Mouse (Mus musculus): ENCODE measurements around the gene Tsen2. TPM values are rescaled to one million over a fixed set of nuclear protein-coding genes. Genes with fewer than 3 reads are reported as not detected.

Tsen2 gene
- polyA plus RNA-seq, 1 experiment from 2014 or later: 32.7 TPM

- DNase-seq (ENCODE audit: low spot score, missing footprints): peak; percentile 99
- no peak within 1 kb of the TSS for H3K27ac ChIP-seq (ENCODE audit: low read depth, low read length)
- no peaks in the 10 kb centered on the region for H3K4me1 ChIP-seq (ENCODE audit: control insufficient read depth, insufficient read depth, low read length)
- peak; percentile 95 for ATAC-seq (ENCODE audit: low FRiP score)
- H3K36me3 ChIP-seq (ENCODE audit: control insufficient read depth, insufficient read depth, low read length): no peaks in the 10 kb centered on the region
- peak within 1 kb of the TSS; percentile 62 for H3K4me3 ChIP-seq (ENCODE audit: low read depth, low read length)
- peak within 1 kb of the TSS; percentile 70 for H3K9ac ChIP-seq (ENCODE audit: low read length)
- peak within 1 kb of the TSS; percentile 64 for H3K4me2 ChIP-seq
- H3K27me3 ChIP-seq (ENCODE audit: control insufficient read depth, insufficient read depth, low read length): no peaks in the 10 kb centered on the region
- no peaks in the 10 kb centered on the region for H3K9me3 ChIP-seq (ENCODE audit: control insufficient read depth, low read length)
- WGBS: under 1% methylated on average over 57 of the region's 61 CpGs
Measured at GRCm38 (mm10) chr6:115601715-115602523, 57.5 kb downstream of the Tsen2 start, which contains the start of gene Mkrn2. Gene Mkrn2 (plus strand): TSS chr6:115601902.

- ATAC-seq (ENCODE audit: low FRiP score): no peak
- 90% methylated on average over 1 of the region's 1 CpGs for WGBS
- H3K27me3 ChIP-seq (ENCODE audit: control insufficient read depth, insufficient read depth, low read length): no peaks in the 10 kb centered on the region
- H3K4me2 ChIP-seq: no peak overlapping the region
- no peaks in the 10 kb centered on the region for H3K9me3 ChIP-seq (ENCODE audit: control insufficient read depth, low read length)
- no peak for DNase-seq (ENCODE audit: low spot score, missing footprints)
- no peaks in the 10 kb centered on the region for H3K4me1 ChIP-seq (ENCODE audit: control insufficient read depth, insufficient read depth, low read length)
- no peak overlapping the region for H3K9ac ChIP-seq (ENCODE audit: low read length)
- no peak overlapping the region for H3K4me3 ChIP-seq (ENCODE audit: low read depth, low read length)
- H3K36me3 ChIP-seq (ENCODE audit: control insufficient read depth, insufficient read depth, low read length): 0 out of 2 replicates have a peak, but pooled peaks cover 3% of the 10 kb centered on the region
- no peak overlapping the region for H3K27ac ChIP-seq (ENCODE audit: low read depth, low read length)
Measured at GRCm38 (mm10) chr6:115606461-115606860, 62.0 kb downstream of the Tsen2 start.

- DNase-seq (ENCODE audit: low spot score, missing footprints): no peak
- no peak for ATAC-seq (ENCODE audit: low FRiP score)
- WGBS: 85% methylated on average over 4 of the region's 4 CpGs
- H3K4me1 ChIP-seq (ENCODE audit: control insufficient read depth, insufficient read depth, low read length): no peaks in the 10 kb centered on the region
- 0 out of 2 replicates have a peak, but pooled peaks cover 3% of the 10 kb centered on the region for H3K36me3 ChIP-seq (ENCODE audit: control insufficient read depth, insufficient read depth, low read length)
- no peaks in the 10 kb centered on the region for H3K9me3 ChIP-seq (ENCODE audit: control insufficient read depth, low read length)
- H3K4me2 ChIP-seq: no peak overlapping the region
- H3K27me3 ChIP-seq (ENCODE audit: control insufficient read depth, insufficient read depth, low read length): no peaks in the 10 kb centered on the region
- H3K4me3 ChIP-seq (ENCODE audit: low read depth, low read length): no peak overlapping the region
- H3K27ac ChIP-seq (ENCODE audit: low read depth, low read length): no peak overlapping the region
- H3K9ac ChIP-seq (ENCODE audit: low read length): no peak overlapping the region
Measured at GRCm38 (mm10) chr6:115607429-115607828, 63.0 kb downstream of the Tsen2 start.

GRCm38 (mm10) chr6:115609121-115609520, 64.7 kb downstream of the Tsen2 start:
- 0 out of 2 replicates have a peak, but pooled peaks cover 5% of the 10 kb centered on the region for H3K36me3 ChIP-seq (ENCODE audit: control insufficient read depth, insufficient read depth, low read length)
- WGBS: 60% methylated on average over 3 of the region's 3 CpGs
- H3K27me3 ChIP-seq (ENCODE audit: control insufficient read depth, insufficient read depth, low read length): no peaks in the 10 kb centered on the region
- no peak for DNase-seq (ENCODE audit: low spot score, missing footprints)
- H3K4me2 ChIP-seq: no peak overlapping the region
- H3K4me1 ChIP-seq (ENCODE audit: control insufficient read depth, insufficient read depth, low read length): no peaks in the 10 kb centered on the region
- no peaks in the 10 kb centered on the region for H3K9me3 ChIP-seq (ENCODE audit: control insufficient read depth, low read length)
- H3K4me3 ChIP-seq (ENCODE audit: low read depth, low read length): no peak overlapping the region
- H3K9ac ChIP-seq (ENCODE audit: low read length): no peak overlapping the region
- no peak for ATAC-seq (ENCODE audit: low FRiP score)
- H3K27ac ChIP-seq (ENCODE audit: low read depth, low read length): no peak overlapping the region

- Histone ChIP-seq H3K27me3 (ENCODE audit: control insufficient read depth, insufficient read depth, low read length) (no peaks in the 10 kb centered on the region), H3K36me3 (ENCODE audit: control insufficient read depth, insufficient read depth, low read length) (0 out of 2 replicates have a peak, but pooled peaks cover 10% of the 10 kb centered on the region), H3K4me3 (ENCODE audit: low read depth, low read length) (no peak overlapping the region), H3K9me3 (ENCODE audit: control insufficient read depth, low read length) (no peaks in the 10 kb centered on the region), H3K27ac (ENCODE audit: low read depth, low read length) (no peak overlapping the region), H3K4me2 (no peak overlapping the region), H3K9ac (ENCODE audit: low read length) (no peak overlapping the region), H3K4me1 (ENCODE audit: control insufficient read depth, insufficient read depth, low read length) (no peaks in the 10 kb centered on the region)
- ATAC-seq (ENCODE audit: low FRiP score) (no peak), DNase-seq (ENCODE audit: low spot score, missing footprints) (no peak)
- WGBS: 94% methylated on average over 5 of the region's 5 CpGs
Measured at GRCm38 (mm10) chr6:115610301-115610700, 65.8 kb downstream of the Tsen2 start.

- Histone ChIP-seq H3K36me3 (ENCODE audit: control insufficient read depth, insufficient read depth, low read length) (peaks cover 28% of the 10 kb centered on the region; the same call in 1 of the 2 replicates), H3K4me3 (ENCODE audit: low read depth, low read length) (no peak overlapping the region), H3K9ac (ENCODE audit: low read length) (no peak overlapping the region), H3K27me3 (ENCODE audit: control insufficient read depth, insufficient read depth, low read length) (no peaks in the 10 kb centered on the region), H3K9me3 (ENCODE audit: control insufficient read depth, low read length) (no peaks in the 10 kb centered on the region), H3K4me2 (no peak overlapping the region), H3K4me1 (ENCODE audit: control insufficient read depth, insufficient read depth, low read length) (no peaks in the 10 kb centered on the region), H3K27ac (ENCODE audit: low read depth, low read length) (no peak overlapping the region)
- ATAC-seq (ENCODE audit: low FRiP score): no peak
- DNase-seq (ENCODE audit: low spot score, missing footprints): no peak
Measured at GRCm38 (mm10) chr6:115613793-115614192, 69.3 kb downstream of the Tsen2 start.

GRCm38 (mm10) chr6:115615983-115616382, 71.5 kb downstream of the Tsen2 start:
- no peaks in the 10 kb centered on the region for H3K4me1 ChIP-seq (ENCODE audit: control insufficient read depth, insufficient read depth, low read length)
- no peaks in the 10 kb centered on the region for H3K27me3 ChIP-seq (ENCODE audit: control insufficient read depth, insufficient read depth, low read length)
- WGBS: 94% methylated on average over 3 of the region's 3 CpGs
- no peak overlapping the region for H3K4me3 ChIP-seq (ENCODE audit: low read depth, low read length)
- H3K4me2 ChIP-seq: no peak overlapping the region
- no peaks in the 10 kb centered on the region for H3K9me3 ChIP-seq (ENCODE audit: control insufficient read depth, low read length)
- DNase-seq (ENCODE audit: low spot score, missing footprints): peak; percentile 86
- no peak for ATAC-seq (ENCODE audit: low FRiP score)
- H3K27ac ChIP-seq (ENCODE audit: low read depth, low read length): no peak overlapping the region
- H3K9ac ChIP-seq (ENCODE audit: low read length): no peak overlapping the region
- H3K36me3 ChIP-seq (ENCODE audit: control insufficient read depth, insufficient read depth, low read length): peaks cover 43% of the 10 kb centered on the region

- Histone ChIP-seq H3K9ac (ENCODE audit: low read length) (no peak overlapping the region), H3K4me1 (ENCODE audit: control insufficient read depth, insufficient read depth, low read length) (no peaks in the 10 kb centered on the region), H3K4me3 (ENCODE audit: low read depth, low read length) (no peak overlapping the region), H3K9me3 (ENCODE audit: control insufficient read depth, low read length) (no peaks in the 10 kb centered on the region), H3K4me2 (no peak overlapping the region), H3K27ac (ENCODE audit: low read depth, low read length) (no peak overlapping the region), H3K36me3 (ENCODE audit: control insufficient read depth, insufficient read depth, low read length) (peaks cover 52% of the 10 kb centered on the region), H3K27me3 (ENCODE audit: control insufficient read depth, insufficient read depth, low read length) (no peaks in the 10 kb centered on the region)
- WGBS: 93% methylated on average over 10 of the region's 10 CpGs
- DNase-seq (ENCODE audit: low spot score, missing footprints) (no peak), ATAC-seq (ENCODE audit: low FRiP score) (no peak)
Measured at GRCm38 (mm10) chr6:115619818-115620217, 75.4 kb downstream of the Tsen2 start.

- H3K36me3 ChIP-seq (ENCODE audit: control insufficient read depth, insufficient read depth, low read length): peaks cover 54% of the 10 kb centered on the region
- H3K27me3 ChIP-seq (ENCODE audit: control insufficient read depth, insufficient read depth, low read length): no peaks in the 10 kb centered on the region
- ATAC-seq (ENCODE audit: low FRiP score) (no peak), DNase-seq (ENCODE audit: low spot score, missing footprints) (no peak)
- no peaks in the 10 kb centered on the region for H3K4me1 ChIP-seq (ENCODE audit: control insufficient read depth, insufficient read depth, low read length)
- no peak overlapping the region for H3K27ac ChIP-seq (ENCODE audit: low read depth, low read length)
- H3K4me3 ChIP-seq (ENCODE audit: low read depth, low read length): no peak overlapping the region
- H3K9ac ChIP-seq (ENCODE audit: low read length): no peak overlapping the region
- WGBS: 97% methylated on average over 1 of the region's 1 CpGs
- H3K9me3 ChIP-seq (ENCODE audit: control insufficient read depth, low read length): no peaks in the 10 kb centered on the region
- no peak overlapping the region for H3K4me2 ChIP-seq
Measured at GRCm38 (mm10) chr6:115620942-115621341, 76.5 kb downstream of the Tsen2 start.

All from midbrain, embryonic 11.5 days (tissue).